Mouse (Mus musculus) myocyte (in vitro differentiated cells): ENCODE measurements at regions not wholly inside any gene's neighbourhood (a gene's known extent, or its start where the extent isn't known, plus 50 kb on each side); places are given as distances from the start of the nearest gene placed in this dataset.

ENCODE experiments used
- POLR2A ChIP-seq: IDR thresholded peaks from one replicate; pipeline ENCODE4 v1.6.1; 2011; ENCODE audit warnings: low read depth, mild to moderate bottlenecking, control low read depth, moderate library complexity; ENCODE audit not compliant: insufficient read length
- POLR2AphosphoS2 ChIP-seq: IDR thresholded peaks from one replicate; pipeline ENCODE4 v1.6.1; 2011; ENCODE audit warnings: low read depth, control low read depth; ENCODE audit not compliant: insufficient read length
- USF1 ChIP-seq: IDR thresholded peaks from one replicate; pipeline ENCODE4 v1.6.1; 2011; ENCODE audit warnings: low read depth, mild to moderate bottlenecking, control low read depth, moderate library complexity

GRCm38 (mm10) chr12:28250526-28250925, 301.7 kb downstream of the Dcdc2c start:
- no peak for TF ChIP-seq USF1
- TF ChIP-seq POLR2AphosphoS2: no peak
- no peak for TF ChIP-seq POLR2A
